Mouse (Mus musculus): ENCODE measurements around the gene Hps1. TPM values are rescaled to one million over a fixed set of nuclear protein-coding genes. Genes with fewer than 3 reads are reported as not detected.
A peak's percentile ranks its signal among the peaks of the same experiment; 100 is the strongest.

Hps1 gene
- polyA plus RNA-seq, 1 experiment from 2014 or later = 10.0 TPM

GRCm38 (mm10) chr19:42740163-42740899 is 39.4 kb downstream of the Hps1 start:
- Histone ChIP-seq H3K4me3 (no peak overlapping the region), H3K4me1 (replicated peaks) (peaks cover 29% of the 10 kb centered on the region), H3K27ac (ENCODE audit: poor library complexity, severe bottlenecking) (no peak overlapping the region), H3K36me3 (no peaks in the 10 kb centered on the region), H3K4me2 (no peak overlapping the region), H3K9ac (no peak overlapping the region), H3K9me3 (replicated peaks) (no peaks in the 10 kb centered on the region), H3K27me3 (replicated peaks) (no peaks in the 10 kb centered on the region)
- ATAC-seq (ENCODE audit: insufficient number of reproducible peaks, low FRiP score) = no peak
- WGBS = 83% methylated on average over 8 of the region's 8 CpGs

- WGBS = 88% methylated on average over 6 of the region's 6 CpGs
- H3K9me3 ChIP-seq (replicated peaks) = no peaks in the 10 kb centered on the region
- H3K4me2 ChIP-seq = no peak overlapping the region
- H3K9ac ChIP-seq = no peak overlapping the region
- H3K4me1 ChIP-seq (replicated peaks) = peaks cover 29% of the 10 kb centered on the region
- ATAC-seq (ENCODE audit: insufficient number of reproducible peaks, low FRiP score) = no peak
- H3K27ac ChIP-seq (ENCODE audit: poor library complexity, severe bottlenecking) = no peak overlapping the region
- H3K27me3 ChIP-seq (replicated peaks) = no peaks in the 10 kb centered on the region
- H3K36me3 ChIP-seq = no peaks in the 10 kb centered on the region
- no peak overlapping the region for H3K4me3 ChIP-seq
These were observed 40.0 kb downstream of the Hps1 start for GRCm38 (mm10) chr19:42739734-42740133.

GRCm38 (mm10) chr19:42737753-42738152 is 42.0 kb downstream of the Hps1 start:
- no peak for ATAC-seq (ENCODE audit: insufficient number of reproducible peaks, low FRiP score)
- H3K4me2 ChIP-seq = no peak overlapping the region

GRCm38 (mm10) chr19:42734982-42735381 is 44.8 kb downstream of the Hps1 start:
- WGBS = 66% methylated on average over 5 of the region's 5 CpGs
- H3K4me3 ChIP-seq = no peak overlapping the region
- H3K9me3 ChIP-seq (replicated peaks) = no peaks in the 10 kb centered on the region
- H3K4me2 ChIP-seq = no peak overlapping the region
- H3K36me3 ChIP-seq = no peaks in the 10 kb centered on the region
- H3K27me3 ChIP-seq (replicated peaks) = no peaks in the 10 kb centered on the region
- no peak for ATAC-seq (ENCODE audit: insufficient number of reproducible peaks, low FRiP score)
- H3K9ac ChIP-seq = no peak overlapping the region
- H3K4me1 ChIP-seq (replicated peaks) = peaks cover 5% of the 10 kb centered on the region; the same call in 1 of the 2 replicates
- no peak overlapping the region for H3K27ac ChIP-seq (ENCODE audit: poor library complexity, severe bottlenecking)

More at GRCm38 (mm10) chr19:42737753-42738152, 42.0 kb downstream of the Hps1 start:
- Histone ChIP-seq H3K27me3 (replicated peaks) (no peaks in the 10 kb centered on the region), H3K27ac (ENCODE audit: poor library complexity, severe bottlenecking) (no peak overlapping the region), H3K9ac (no peak overlapping the region), H3K4me3 (no peak overlapping the region), H3K36me3 (no peaks in the 10 kb centered on the region), H3K4me1 (replicated peaks) (peaks cover 20% of the 10 kb centered on the region), H3K9me3 (replicated peaks) (no peaks in the 10 kb centered on the region)
- WGBS = 63% methylated on average over 9 of the region's 9 CpGs

GRCm38 (mm10) chr19:42727424-42727823 is 52.4 kb downstream of the Hps1 start:
- no peak overlapping the region for H3K4me3 ChIP-seq
- WGBS = 81% methylated on average over 4 of the region's 4 CpGs
- no peaks in the 10 kb centered on the region for H3K9me3 ChIP-seq (replicated peaks)
- no peak for ATAC-seq (ENCODE audit: insufficient number of reproducible peaks, low FRiP score)
- no peaks in the 10 kb centered on the region for H3K27me3 ChIP-seq (replicated peaks)
- no peaks in the 10 kb centered on the region for H3K36me3 ChIP-seq
- H3K27ac ChIP-seq (ENCODE audit: poor library complexity, severe bottlenecking) = no peak overlapping the region
- H3K4me1 ChIP-seq (replicated peaks) = peaks cover 10% of the 10 kb centered on the region; the same call in 1 of the 2 replicates
- no peak overlapping the region for H3K4me2 ChIP-seq
- no peak overlapping the region for H3K9ac ChIP-seq

- WGBS = 84% methylated on average over 10 of the region's 10 CpGs
- H3K4me2 ChIP-seq = no peak overlapping the region
These were observed 53.0 kb downstream of the Hps1 start for GRCm38 (mm10) chr19:42726766-42727165.

GRCm38 (mm10) chr19:42725973-42726350 is 53.8 kb downstream of the Hps1 start:
- no peak overlapping the region for H3K27ac ChIP-seq (ENCODE audit: poor library complexity, severe bottlenecking)
- H3K9ac ChIP-seq = no peak overlapping the region
- WGBS = 79% methylated on average over 3 of the region's 3 CpGs
- peaks cover 10% of the 10 kb centered on the region; the same call in 1 of the 2 replicates for H3K4me1 ChIP-seq (replicated peaks)
- ATAC-seq (ENCODE audit: insufficient number of reproducible peaks, low FRiP score) = no peak
- H3K9me3 ChIP-seq (replicated peaks) = no peaks in the 10 kb centered on the region
- no peak overlapping the region for H3K4me3 ChIP-seq
- no peaks in the 10 kb centered on the region for H3K36me3 ChIP-seq
- H3K4me2 ChIP-seq = no peak overlapping the region
- no peaks in the 10 kb centered on the region for H3K27me3 ChIP-seq (replicated peaks)

More at GRCm38 (mm10) chr19:42726766-42727165, 53.0 kb downstream of the Hps1 start:
- no peak for ATAC-seq (ENCODE audit: insufficient number of reproducible peaks, low FRiP score)
- no peaks in the 10 kb centered on the region for H3K9me3 ChIP-seq (replicated peaks)
- H3K4me3 ChIP-seq = no peak overlapping the region
- no peaks in the 10 kb centered on the region for H3K27me3 ChIP-seq (replicated peaks)
- no peak overlapping the region for H3K27ac ChIP-seq (ENCODE audit: poor library complexity, severe bottlenecking)
- peaks cover 10% of the 10 kb centered on the region; the same call in 1 of the 2 replicates for H3K4me1 ChIP-seq (replicated peaks)
- no peaks in the 10 kb centered on the region for H3K36me3 ChIP-seq
- H3K9ac ChIP-seq = no peak overlapping the region

DNA sequence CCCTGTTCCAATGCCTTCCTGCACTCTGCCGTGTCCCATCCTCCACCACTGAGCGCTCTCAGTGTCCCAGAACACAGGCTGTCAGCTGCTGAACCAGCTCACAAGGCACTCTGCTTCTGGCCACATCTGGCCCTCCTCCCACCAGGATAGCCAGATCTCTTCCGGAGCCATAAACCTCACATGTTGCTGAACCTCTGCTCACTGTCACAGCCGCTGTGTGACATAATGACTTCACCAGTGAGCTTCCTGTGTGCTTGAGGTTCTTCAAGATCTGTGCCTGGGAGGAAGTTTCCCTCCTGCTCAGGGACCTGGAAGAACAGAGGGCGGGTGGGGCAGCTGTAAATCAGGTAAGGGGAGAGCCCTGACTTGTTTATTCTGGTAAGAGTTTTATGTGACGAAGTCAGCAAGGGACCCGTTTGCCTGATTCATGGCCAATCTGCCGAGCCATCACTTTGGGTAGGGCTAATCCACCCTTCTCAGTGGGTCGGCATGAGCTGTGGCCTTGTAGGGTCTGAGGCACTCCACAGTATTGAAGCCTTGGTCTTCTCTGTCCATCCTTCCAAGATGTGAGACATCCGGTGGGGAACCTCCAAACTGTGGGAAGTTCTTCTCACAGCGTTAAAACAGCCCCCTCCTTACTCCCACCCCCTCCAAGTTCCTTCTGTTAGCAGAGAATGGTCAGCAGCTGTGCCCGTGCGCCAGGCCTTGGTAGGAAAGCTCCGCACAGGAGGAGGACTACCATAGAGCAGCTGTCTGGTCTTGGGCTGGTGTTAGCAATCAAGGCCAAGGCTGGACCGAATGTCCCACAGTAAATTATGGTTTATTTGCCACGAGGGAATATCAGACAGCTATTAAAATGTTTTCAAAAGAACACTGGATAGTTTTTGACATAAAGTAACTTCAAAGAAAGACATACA is 54.5 kb downstream of the Hps1 start:
- 56% methylated on average over 16 of the region's 16 CpGs for WGBS
- 0 out of 2 replicates have a peak, but pooled peaks have one; percentile 15 for ATAC-seq (ENCODE audit: insufficient number of reproducible peaks, low FRiP score)
- peaks cover 10% of the 10 kb centered on the region; the same call in 1 of the 2 replicates for H3K4me1 ChIP-seq (replicated peaks)
- H3K27ac ChIP-seq (ENCODE audit: poor library complexity, severe bottlenecking) = no peak overlapping the region
- H3K27me3 ChIP-seq (replicated peaks) = no peaks in the 10 kb centered on the region; the same call in 1 of the 2 replicates
- no peak overlapping the region for H3K4me2 ChIP-seq
- H3K9ac ChIP-seq = no peak overlapping the region
- H3K36me3 ChIP-seq = no peaks in the 10 kb centered on the region
- H3K9me3 ChIP-seq (replicated peaks) = no peaks in the 10 kb centered on the region
- no peak overlapping the region for H3K4me3 ChIP-seq

DNA sequence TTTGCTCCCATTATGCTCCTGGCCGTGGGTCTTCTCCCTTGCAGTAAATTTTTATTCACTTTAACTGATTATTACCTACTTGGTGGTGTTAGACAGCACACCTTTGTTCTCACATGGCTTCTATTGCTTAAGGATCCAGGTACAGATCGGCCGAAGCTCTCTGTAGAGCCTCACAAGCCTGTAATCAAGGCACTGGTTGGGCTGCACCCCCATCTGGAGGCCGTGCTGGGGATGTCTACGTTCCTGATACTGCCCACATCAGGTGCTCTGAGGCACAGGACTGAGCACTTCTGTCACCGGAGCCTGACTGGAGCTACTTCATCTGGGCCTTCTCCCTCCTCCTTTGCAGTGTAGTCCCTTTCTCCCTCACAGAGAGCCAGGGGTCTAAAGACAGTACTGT is 56.5 kb downstream of the Hps1 start:
- Histone ChIP-seq H3K36me3 (no peaks in the 10 kb centered on the region), H3K4me1 (replicated peaks) (peaks cover 10% of the 10 kb centered on the region; the same call in 1 of the 2 replicates), H3K9ac (no peak overlapping the region), H3K4me3 (no peak overlapping the region), H3K27ac (ENCODE audit: poor library complexity, severe bottlenecking) (no peak overlapping the region), H3K27me3 (replicated peaks) (no peaks in the 10 kb centered on the region; the same call in 1 of the 2 replicates), H3K9me3 (replicated peaks) (no peaks in the 10 kb centered on the region), H3K4me2 (no peak overlapping the region)
- no peak for ATAC-seq (ENCODE audit: insufficient number of reproducible peaks, low FRiP score)
- WGBS = 69% methylated on average over 6 of the region's 6 CpGs

DNA sequence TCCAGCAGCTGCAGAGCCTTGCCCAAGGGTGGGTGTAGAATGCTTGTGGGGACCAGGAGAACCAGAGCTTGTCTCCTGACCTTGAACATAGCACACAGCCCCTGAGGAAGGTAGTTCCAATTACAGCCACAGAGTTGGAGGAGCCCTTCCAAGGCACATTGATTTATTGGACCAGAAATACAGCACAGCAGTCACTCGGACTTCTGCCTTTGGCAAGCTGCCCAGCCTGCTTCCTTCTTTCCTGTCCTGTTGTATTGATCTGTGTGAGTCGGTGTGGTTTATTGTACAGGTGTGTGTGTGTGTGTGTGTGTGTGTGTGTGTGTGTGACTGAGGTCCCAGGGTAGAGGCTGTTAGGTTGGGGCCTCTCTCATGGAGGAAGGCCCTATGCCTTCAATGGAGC is 57.3 kb downstream of the Hps1 start:
- Histone ChIP-seq H3K27me3 (replicated peaks) (no peaks in the 10 kb centered on the region; the same call in 1 of the 2 replicates), H3K4me1 (replicated peaks) (peaks cover 10% of the 10 kb centered on the region; the same call in 1 of the 2 replicates), H3K9me3 (replicated peaks) (no peaks in the 10 kb centered on the region), H3K27ac (ENCODE audit: poor library complexity, severe bottlenecking) (no peak overlapping the region), H3K9ac (no peak overlapping the region), H3K4me3 (no peak overlapping the region), H3K4me2 (no peak overlapping the region), H3K36me3 (no peaks in the 10 kb centered on the region)
- ATAC-seq (ENCODE audit: insufficient number of reproducible peaks, low FRiP score) = no peak
- WGBS = 48% methylated on average over 2 of the region's 2 CpGs

DNA sequence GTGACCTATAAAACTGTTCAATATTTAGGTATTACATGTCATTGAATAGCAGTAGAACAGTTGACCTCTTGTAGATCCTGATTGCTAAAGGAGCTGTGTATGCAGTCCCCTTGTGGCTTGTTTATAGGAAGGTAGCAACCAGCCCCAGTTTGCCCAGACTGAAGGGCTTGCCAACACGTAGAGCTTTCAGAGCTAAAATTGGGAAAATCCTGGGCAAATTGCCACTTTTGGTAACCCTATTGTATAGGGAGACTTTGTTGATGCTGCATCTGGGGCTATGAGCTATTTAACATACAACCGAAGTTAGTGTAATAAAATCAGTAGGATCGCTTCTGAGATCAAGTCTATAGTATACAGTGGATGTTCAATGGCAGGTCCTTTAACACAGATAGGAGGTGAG is 61.7 kb downstream of the Hps1 start:
- Histone ChIP-seq H3K4me3 (no peak overlapping the region), H3K9me3 (replicated peaks) (no peaks in the 10 kb centered on the region), H3K27me3 (replicated peaks) (no peaks in the 10 kb centered on the region; the same call in 1 of the 2 replicates), H3K4me1 (replicated peaks) (no peaks in the 10 kb centered on the region), H3K4me2 (no peak overlapping the region), H3K9ac (no peak overlapping the region), H3K27ac (ENCODE audit: poor library complexity, severe bottlenecking) (no peak overlapping the region), H3K36me3 (no peaks in the 10 kb centered on the region)
- no peak for ATAC-seq (ENCODE audit: insufficient number of reproducible peaks, low FRiP score)
- 86% methylated on average over 3 of the region's 3 CpGs for WGBS

Measured in heart, embryonic 12.5 days (tissue).